Mouse (Mus musculus) limb, embryonic 10.5 days (tissue): ENCODE results near the gene Pin1. TPM values are rescaled to one million over a fixed set of nuclear protein-coding genes. Genes with fewer than 3 reads are reported as not detected.
"Not testable (repeated sequence)": the region's sequence is repeated elsewhere in the genome, so short reads cannot be mapped to it uniquely, and the experiment has no call there.

ENCODE experiments used
- DNase-seq: peaks from one replicate; pipeline ENCODE4 v3.0.0-alpha.2; 2017; ENCODE audit warnings: low spot score
- H3K27ac ChIP-seq: fragments of 300-500 bp; sonication (generic); 2 replicates; pipeline ENCODE4 v1.5.1; 2016; ENCODE audit warnings: mild to moderate bottlenecking
- H3K27me3 ChIP-seq: fragments of 300-500 bp; sonication (generic); 2 replicates; pipeline ENCODE4 v1.6.1; 2016; ENCODE audit warnings: low read depth, mild to moderate bottlenecking; ENCODE audit not compliant: poor library complexity, severe bottlenecking
- H3K36me3 ChIP-seq: fragments of 300-500 bp; sonication (generic); 2 replicates; pipeline ENCODE4 v1.6.1; 2016; ENCODE audit warnings: mild to moderate bottlenecking, moderate library complexity
- H3K4me1 ChIP-seq: fragments of 300-500 bp; sonication (generic); 2 replicates; pipeline ENCODE4 v1.6.1; 2016
- H3K4me3 ChIP-seq: fragments of 300-500 bp; sonication (generic); 2 replicates; pipeline ENCODE4 v1.5.1; 2016; ENCODE audit warnings: mild to moderate bottlenecking, moderate library complexity
- H3K9me3 ChIP-seq: fragments of 300-500 bp; sonication (generic); replicated peaks from 2 replicates; pipeline ENCODE4 v1.6.1; 2016; ENCODE audit warnings: mild to moderate bottlenecking
- WGBS: fragments of 180-500 bp; shearing (Covaris S2); methylation state at CpG from one replicate; pipeline ENCODE4 v1.1.7; 2016; 5-methylcytosine and 5-hydroxymethylcytosine counted together
- polyA plus RNA-seq: library from polyadenylated mRNA; unstranded; fragments of >200 nt; fragmentation: Nextera tagmentation; extraction: Ambion mirVana; gene quantifications from 2 replicates; pipeline ENCODE4 v1.2.1, GENCODE M21; 2016

Gene Pin1
- polyA plus RNA-seq, 1 experiment from 2014 or later = 82.8 TPM

DNA sequence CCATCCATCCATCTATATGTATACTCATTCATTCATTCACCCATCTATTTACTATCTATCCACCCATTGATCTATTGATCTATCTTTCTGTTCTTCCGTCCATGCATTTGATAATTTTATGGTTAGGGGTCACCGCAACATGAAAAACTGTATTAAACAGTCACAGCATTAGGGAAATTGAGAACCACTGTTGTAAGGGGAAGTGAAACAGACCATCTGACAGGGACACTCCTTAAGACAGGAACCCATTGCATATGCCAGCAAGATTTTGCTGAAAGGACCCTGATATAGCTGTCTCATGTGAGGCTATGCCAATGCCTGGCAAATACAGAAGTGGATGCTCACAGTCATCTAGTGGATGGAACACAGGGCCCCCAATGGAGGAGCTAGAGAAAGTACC, 38.6 kb downstream of the Pin1 start:
- 94% methylated on average over 2 of the region's 2 CpGs for WGBS
- H3K9me3 ChIP-seq, H3K4me3 ChIP-seq, H3K27ac ChIP-seq, H3K36me3 ChIP-seq, DNase-seq: not testable (repeated sequence)
- H3K4me1 ChIP-seq = peaks cover 17% of the 10 kb centered on the region
- H3K27me3 ChIP-seq = peaks cover 24% of the 10 kb centered on the region

DNA sequence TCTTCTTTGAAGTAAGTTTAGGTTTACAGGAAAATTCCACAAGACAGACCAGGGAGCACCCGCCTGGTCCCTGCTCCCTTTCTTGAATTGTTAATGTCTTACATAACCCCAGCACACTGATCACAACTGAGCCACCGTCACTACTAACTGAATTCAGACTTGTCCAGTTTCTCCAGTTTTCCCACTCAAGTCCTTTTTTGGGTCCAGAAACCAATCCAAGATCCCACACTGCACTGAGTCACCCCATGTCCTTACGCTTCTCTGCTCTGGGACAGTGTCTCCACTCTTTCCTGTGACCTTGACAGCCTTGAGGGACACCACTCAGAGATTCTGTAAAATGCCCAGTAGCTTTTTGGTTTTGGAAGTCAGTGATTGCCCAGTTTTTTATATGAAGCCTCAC, 41.0 kb downstream of the Pin1 start:
- Histone ChIP-seq H3K27me3 (peaks cover 41% of the 10 kb centered on the region), H3K4me3 (no peak overlapping the region), H3K4me1 (peaks cover 17% of the 10 kb centered on the region), H3K36me3 (no peaks in the 10 kb centered on the region), H3K9me3 (no peaks in the 10 kb centered on the region), H3K27ac (no peak overlapping the region)
- no peak for DNase-seq
- 89% methylated on average over 3 of the region's 3 CpGs for WGBS

DNA sequence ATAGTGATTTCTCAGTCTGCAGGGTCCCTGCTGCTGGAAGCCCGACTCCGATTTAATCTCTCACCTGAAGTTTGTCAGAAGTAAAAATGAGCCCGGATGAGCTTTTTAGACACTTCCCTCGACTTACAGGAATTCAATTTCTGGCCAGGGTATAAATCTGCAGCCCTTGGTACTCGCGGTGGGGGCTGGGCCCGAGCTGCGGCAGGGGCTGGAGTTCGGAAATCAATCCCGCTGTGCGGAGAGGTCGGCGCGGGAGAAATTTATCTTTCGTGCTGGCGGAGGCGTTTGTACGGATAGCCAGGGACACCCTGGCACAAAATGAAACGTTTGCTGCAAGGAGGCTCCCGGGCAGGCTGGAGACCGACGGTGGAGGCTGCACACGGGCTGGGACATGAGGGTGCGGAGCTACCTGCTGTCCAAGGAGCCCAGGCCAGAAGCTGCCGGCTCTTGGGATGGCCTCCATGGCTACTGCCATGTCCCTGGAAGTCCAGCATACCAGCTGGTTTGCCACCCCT, 42.9 kb downstream of the Pin1 start:
- 5% methylated on average over 25 of the region's 25 CpGs for WGBS
- peak overlapping the region; percentile 48 for H3K4me3 ChIP-seq
- peaks cover 41% of the 10 kb centered on the region for H3K27me3 ChIP-seq
- no peak overlapping the region for H3K27ac ChIP-seq
- no peaks in the 10 kb centered on the region for H3K36me3 ChIP-seq
- no peaks in the 10 kb centered on the region for H3K9me3 ChIP-seq
- H3K4me1 ChIP-seq = peaks cover 13% of the 10 kb centered on the region
- DNase-seq = peak; percentile 37

DNA sequence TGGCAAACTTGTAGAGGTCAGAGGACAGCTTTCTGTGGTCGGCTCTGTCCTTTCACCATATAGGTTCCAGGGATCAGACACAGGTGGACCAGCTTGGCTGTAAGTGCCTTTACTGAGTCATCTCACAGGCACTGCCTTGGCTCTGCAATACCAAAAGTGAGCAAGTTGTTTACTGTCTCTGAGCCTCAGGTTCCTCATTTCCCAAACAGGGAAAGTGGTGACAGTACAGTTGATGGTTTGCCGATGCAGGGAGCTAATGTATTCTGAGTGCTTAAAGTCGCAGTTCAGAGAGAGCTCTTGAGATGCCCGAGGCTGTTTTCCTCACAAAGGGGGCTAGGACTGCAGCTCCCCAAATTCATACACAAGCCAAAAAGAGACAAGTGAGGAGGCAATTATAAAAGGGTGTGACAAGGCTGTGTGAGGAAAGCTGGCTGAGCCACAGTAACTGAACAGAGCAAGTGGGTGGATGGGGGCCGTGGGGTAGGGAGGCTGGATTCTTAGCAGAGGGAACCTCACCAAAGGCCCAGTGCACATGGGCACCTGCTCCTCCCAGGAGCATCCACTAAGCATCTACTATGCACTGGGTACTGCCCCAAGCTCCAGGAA, 44.3 kb downstream of the Pin1 start:
- peaks cover 10% of the 10 kb centered on the region for H3K4me1 ChIP-seq
- 78% methylated on average over 5 of the region's 5 CpGs for WGBS
- DNase-seq = no peak
- H3K27ac ChIP-seq = no peak overlapping the region
- H3K9me3 ChIP-seq = no peaks in the 10 kb centered on the region
- peaks cover 41% of the 10 kb centered on the region for H3K27me3 ChIP-seq
- H3K4me3 ChIP-seq = no peak overlapping the region
- H3K36me3 ChIP-seq = no peaks in the 10 kb centered on the region

DNA sequence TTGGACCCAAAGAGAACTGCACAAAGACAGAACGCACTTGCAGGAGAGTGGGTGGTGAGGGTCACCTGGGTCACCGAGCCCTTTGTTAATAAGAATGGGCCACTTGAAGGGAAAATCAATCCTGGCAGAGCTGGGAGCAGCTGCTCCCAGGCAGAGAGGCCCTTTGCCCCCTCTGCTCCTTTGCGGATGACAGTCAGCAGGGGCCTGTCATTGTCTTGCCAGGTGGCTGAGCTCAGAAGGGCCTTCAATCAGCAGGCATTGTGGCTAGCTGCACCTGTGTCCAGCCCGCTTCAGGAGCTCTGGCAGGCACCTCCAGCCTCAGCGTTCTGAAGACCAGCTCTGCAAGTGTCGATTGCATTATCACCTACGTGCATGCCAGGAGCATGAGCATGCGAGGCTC, 45.6 kb downstream of the Pin1 start:
- Histone ChIP-seq H3K9me3 (no peaks in the 10 kb centered on the region), H3K27ac (no peak overlapping the region), H3K4me3 (no peak overlapping the region), H3K27me3 (peaks cover 41% of the 10 kb centered on the region), H3K36me3 (no peaks in the 10 kb centered on the region), H3K4me1 (peaks cover 10% of the 10 kb centered on the region)
- 56% methylated on average over 8 of the region's 8 CpGs for WGBS
- DNase-seq = no peak

DNA sequence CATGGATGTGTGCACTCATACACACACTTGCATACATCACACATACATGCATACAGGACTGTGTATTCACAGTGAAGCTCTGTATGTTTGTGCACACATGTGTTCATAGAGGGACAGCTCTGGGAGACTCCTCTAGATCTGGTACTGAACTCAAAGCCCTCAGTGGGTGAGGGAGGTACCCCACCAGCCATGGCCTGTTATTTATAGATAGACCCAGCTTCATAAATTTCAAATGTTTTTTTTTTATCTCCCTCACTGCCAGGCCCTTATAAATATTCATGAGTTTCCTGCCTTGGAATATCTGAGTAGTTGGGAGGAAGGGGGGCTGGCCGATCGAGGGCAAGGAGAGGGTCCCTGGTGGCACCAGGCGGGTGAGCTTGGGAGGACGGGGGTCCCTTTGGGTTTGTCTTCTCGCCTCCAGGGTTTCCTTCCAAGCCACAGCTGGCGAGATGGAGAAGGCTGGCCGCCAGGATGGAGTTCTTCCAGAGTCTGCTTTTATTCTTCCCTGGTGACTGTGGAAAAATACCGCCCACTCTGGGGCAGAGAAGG, 52.0 kb downstream of the Pin1 start:
- H3K27me3 ChIP-seq = no peaks in the 10 kb centered on the region
- no peak for DNase-seq
- H3K9me3 ChIP-seq = no peaks in the 10 kb centered on the region
- H3K36me3 ChIP-seq = no peaks in the 10 kb centered on the region
- no peak overlapping the region for H3K4me3 ChIP-seq
- 80% methylated on average over 8 of the region's 8 CpGs for WGBS
- H3K4me1 ChIP-seq = no peaks in the 10 kb centered on the region
- no peak overlapping the region for H3K27ac ChIP-seq

DNA sequence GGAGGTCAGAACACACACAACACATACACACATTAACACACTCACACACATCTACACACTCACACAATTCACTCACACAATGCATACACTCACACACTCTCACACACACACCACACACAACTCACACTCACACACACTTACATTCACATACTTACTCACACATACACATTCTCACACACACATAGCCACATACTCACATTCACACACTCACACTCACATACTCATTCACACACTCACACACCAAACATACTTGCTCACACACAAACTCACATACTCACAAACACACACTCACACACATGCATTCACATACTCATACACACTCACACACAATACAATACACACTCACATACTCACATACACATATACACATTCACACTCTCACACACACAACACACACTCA, 53.5 kb downstream of the Pin1 start:
- H3K27me3 ChIP-seq = no peaks in the 10 kb centered on the region
- H3K9me3 ChIP-seq = no peaks in the 10 kb centered on the region
- no peaks in the 10 kb centered on the region for H3K36me3 ChIP-seq
- no peak overlapping the region for H3K4me3 ChIP-seq
- no peak overlapping the region for H3K27ac ChIP-seq
- DNase-seq = no peak
- H3K4me1 ChIP-seq = no peaks in the 10 kb centered on the region

DNA sequence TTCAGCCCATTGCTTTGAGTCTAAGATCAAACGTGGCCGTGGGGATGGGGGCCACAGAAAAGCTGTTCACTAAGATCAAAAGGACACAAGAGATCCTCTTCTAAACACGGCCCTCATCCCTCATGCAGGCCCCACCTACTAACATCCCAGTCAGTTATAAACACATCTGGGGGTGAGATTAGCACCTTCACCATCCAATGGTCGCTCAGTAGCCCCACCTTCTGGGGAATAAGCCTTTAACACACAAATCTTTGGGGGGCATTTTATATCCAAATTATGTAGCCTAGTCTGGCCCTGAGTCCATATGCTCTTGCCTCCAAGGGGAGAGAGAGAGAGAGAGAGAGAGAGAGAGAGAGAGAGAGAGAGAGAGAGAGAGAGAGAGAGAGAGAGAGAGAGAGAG, 54.1 kb downstream of the Pin1 start:
- no peaks in the 10 kb centered on the region for H3K36me3 ChIP-seq
- H3K4me1 ChIP-seq = no peaks in the 10 kb centered on the region
- no peak for DNase-seq
- no peaks in the 10 kb centered on the region for H3K9me3 ChIP-seq
- no peak overlapping the region for H3K4me3 ChIP-seq
- WGBS = 19% methylated on average over 4 of the region's 4 CpGs
- no peaks in the 10 kb centered on the region for H3K27me3 ChIP-seq
- no peak overlapping the region for H3K27ac ChIP-seq

DNA sequence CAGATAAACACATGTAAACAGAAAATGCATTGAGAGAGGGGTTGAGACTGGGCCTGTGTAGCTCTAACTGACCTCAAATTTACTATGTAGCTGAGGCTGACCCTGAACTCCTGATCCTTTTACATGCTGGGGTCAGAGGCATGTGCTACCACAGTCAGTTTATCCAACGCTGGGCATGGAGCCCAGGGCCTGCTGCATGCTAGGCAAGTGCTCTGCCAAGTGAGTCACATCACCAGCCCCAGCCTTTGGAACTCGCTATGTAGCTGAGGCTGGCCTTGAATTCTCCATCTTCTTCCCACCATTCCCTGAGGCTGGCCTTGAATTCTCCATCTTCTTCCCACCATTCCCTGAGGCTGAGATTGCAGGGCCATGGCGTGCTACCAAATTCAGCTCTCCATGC, 58.6 kb downstream of the Pin1 start:
- Histone ChIP-seq H3K9me3 (no peaks in the 10 kb centered on the region), H3K27ac (no peak overlapping the region), H3K4me3 (no peak overlapping the region), H3K4me1 (no peaks in the 10 kb centered on the region), H3K36me3 (no peaks in the 10 kb centered on the region), H3K27me3 (no peaks in the 10 kb centered on the region)
- whole genome bisulfite sequencing = 84% methylated on average over 3 of the region's 3 CpGs
- no peak for DNase-seq

DNA sequence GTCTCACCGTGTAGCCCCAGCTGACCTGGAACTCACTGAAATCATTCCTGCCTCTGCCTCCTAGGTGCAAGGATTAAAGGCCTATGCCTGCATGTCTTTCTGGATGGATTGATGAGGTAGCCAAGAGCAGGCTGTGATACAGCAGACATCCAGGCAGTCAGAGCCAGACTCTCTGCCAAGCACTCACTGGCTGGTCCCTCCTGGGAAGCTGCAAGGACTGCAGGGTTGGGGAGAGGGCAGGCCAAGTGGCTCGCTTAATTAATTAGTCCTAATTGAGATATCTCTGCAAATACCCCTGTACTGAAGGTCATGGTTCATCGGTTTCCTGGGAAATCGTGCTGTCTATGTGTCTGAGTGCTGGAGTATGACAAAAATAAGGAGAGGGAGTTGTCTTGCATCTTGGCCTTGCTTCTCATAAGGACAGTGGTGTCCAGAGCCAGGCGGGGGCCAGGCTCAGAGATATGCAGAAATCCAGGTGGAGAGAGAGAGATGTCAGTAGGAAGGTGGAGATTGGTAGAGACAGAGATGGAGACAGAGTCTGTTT, 61.1 kb downstream of the Pin1 start:
- no peaks in the 10 kb centered on the region for H3K27me3 ChIP-seq

DNA sequence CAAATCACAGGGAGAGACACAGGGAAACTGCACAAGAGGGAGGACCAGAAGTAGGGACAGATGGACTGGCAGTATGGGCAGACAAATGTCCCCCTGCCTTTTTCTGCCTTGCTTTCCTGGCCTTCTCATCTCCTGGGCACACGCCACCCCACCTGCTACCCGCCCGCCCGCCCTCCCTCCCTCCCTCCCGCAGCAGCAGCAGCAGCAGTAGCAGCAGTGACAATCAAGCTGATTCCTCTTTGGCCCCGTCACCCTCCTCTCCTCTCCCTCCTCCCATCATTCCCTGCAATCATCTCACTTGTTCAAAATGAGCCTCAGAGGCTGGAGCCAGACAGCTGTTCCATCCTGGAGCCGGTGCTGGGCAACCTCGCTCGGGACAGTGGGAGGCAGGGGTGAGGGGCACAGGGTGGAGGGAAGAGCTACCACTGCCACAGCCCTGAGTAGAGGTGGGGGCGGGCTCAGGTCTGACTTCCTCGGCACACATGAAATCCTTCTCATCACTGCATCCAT, 61.6 kb downstream of the Pin1 start:
- no peak overlapping the region for H3K27ac ChIP-seq
- no peak overlapping the region for H3K4me3 ChIP-seq
- 44% methylated on average over 11 of the region's 11 CpGs for WGBS
- no peaks in the 10 kb centered on the region for H3K27me3 ChIP-seq
- no peaks in the 10 kb centered on the region for H3K4me1 ChIP-seq
- no peaks in the 10 kb centered on the region for H3K9me3 ChIP-seq
- no peak for DNase-seq
- H3K36me3 ChIP-seq = no peaks in the 10 kb centered on the region

More for the DNA sequence above, 61.1 kb downstream of the Pin1 start:
- DNase-seq = no peak
- Histone ChIP-seq H3K36me3 (no peaks in the 10 kb centered on the region), H3K4me3 (no peak overlapping the region), H3K9me3 (no peaks in the 10 kb centered on the region), H3K27ac (no peak overlapping the region), H3K4me1 (no peaks in the 10 kb centered on the region)
- WGBS = 76% methylated on average over 5 of the region's 5 CpGs

DNA sequence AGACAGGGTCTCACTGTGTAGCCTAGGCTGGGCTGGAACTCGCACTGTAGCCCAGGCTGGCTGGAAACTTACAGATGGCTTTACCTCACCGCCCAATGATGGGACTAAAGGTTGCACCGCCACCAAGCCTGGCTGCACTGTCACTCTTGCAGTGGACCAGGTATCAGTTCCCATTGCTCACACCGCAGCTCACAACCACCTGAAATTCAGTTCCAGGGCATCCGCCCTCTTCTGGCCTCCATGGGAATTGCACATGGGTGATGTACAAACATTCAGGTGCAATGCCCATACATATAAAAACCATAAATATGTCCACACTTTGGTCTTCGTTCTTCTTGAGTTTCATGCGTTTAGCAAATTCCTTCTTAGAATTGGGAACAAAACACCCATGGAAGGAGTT, 63.4 kb downstream of the Pin1 start:
- 70% methylated on average over 7 of the region's 7 CpGs for WGBS
- Histone ChIP-seq H3K27me3 (no peaks in the 10 kb centered on the region), H3K36me3 (no peaks in the 10 kb centered on the region)

More for the DNA sequence above, 63.4 kb downstream of the Pin1 start:
- no peak for DNase-seq
- no peak overlapping the region for H3K4me3 ChIP-seq
- H3K27ac ChIP-seq = no peak overlapping the region
- H3K4me1 ChIP-seq = no peaks in the 10 kb centered on the region
- no peaks in the 10 kb centered on the region for H3K9me3 ChIP-seq
